Mouse (Mus musculus): ENCODE measurements around the gene Slc38a7.
A peak's percentile ranks its signal among the peaks of the same experiment; 100 is the strongest.
"Not testable (repeated sequence)": the region's sequence is repeated elsewhere in the genome, so short reads cannot be mapped to it uniquely, and the experiment has no call there.

Slc38a7 gene

GRCm38 (mm10) chr8:95807861-95808260, 45.5 kb downstream of the Slc38a7 start:
- DNase-seq (ENCODE audit: low read depth, low spot score): peak; percentile 93

DNA sequence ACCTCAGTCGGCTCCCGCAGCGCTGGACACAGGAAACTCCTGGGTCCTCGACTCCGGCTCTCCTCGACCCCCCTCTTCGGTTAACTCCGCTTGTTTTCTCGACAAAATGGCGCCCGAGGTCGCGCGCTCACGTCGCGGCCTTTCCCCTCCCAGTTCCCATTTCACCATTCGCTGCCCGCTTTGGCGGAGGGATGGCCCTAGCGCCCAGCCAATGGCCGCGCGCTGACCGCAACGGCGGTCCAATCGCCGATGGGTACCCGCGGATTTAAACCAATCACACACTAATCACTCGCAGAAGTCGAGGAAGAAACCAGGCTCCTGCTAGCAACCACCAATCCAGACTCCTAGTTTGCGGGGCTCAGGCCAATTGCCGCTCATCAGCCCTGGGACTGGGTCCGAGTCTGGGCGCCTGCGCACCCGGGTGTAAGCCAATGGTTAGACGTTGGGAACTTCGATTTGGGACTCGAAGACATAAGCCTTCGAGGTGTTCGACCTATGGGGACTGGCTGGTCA, 46.0 kb downstream of the Slc38a7 start, which contains the start of gene Cnot1:
Gene Cnot1, minus strand, starts transcription at position 134 of the 513 bp plus-strand sequence.
- peak; percentile 97 for DNase-seq (ENCODE audit: low read depth, low spot score)

DNA sequence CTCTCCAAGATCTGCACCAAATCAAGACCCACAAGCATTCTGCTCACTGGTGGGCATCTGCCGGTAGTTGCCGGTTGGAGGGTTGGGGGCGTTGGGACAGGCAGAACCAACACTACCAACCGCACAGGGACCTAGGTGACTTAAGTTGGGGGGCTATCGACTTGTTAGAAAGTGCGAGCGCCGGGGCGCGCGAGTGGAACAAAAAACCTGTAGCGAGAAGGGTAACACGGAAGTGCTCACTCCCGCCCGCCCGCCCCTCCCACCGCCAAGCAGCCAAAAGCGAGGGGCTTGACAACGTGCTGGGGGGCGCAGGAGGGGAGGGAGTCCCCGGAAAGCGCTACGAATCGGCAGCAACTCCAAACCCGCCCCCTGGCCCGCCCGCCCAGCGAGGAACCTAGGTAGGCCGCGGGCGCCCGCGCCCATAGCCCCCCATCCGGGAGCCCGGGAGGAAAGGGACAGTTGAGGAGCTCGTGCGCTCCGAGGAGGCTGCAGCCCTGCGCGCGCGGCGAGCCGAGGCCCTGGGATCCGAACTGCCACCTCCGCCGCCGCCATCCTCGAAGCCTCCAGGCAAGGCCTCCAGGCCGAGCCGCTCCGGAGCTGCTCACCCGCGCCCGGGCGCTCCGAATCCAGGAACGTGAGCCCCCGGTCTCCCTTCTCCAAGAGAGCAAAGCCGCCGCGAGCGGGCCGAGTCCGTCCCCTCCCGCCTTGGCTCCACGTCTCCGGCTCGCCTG, 46.7 kb downstream of the Slc38a7 start:
- DNase-seq (ENCODE audit: low read depth, low spot score): no peak

DNA sequence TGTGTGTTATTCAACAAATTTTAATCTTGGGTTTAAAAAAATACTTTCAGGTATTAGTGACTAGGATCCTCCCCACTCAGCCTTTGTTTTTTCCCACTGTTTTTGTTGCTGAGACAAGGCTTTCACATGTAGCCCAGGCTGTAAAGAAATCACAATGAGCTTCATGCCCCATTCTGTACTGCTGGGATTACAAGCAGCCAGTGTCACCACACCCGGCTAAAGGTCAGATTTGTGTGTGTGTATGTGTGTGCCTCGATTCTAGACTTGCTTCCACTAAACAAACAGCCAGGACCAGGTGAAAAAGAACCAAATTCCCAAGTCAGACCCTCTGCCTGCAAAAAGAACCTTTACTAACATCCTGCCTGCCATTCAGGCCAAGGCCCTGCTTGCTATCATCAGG, 47.9 kb downstream of the Slc38a7 start:
- DNase-seq (ENCODE audit: low read depth, low spot score): no peak

DNA sequence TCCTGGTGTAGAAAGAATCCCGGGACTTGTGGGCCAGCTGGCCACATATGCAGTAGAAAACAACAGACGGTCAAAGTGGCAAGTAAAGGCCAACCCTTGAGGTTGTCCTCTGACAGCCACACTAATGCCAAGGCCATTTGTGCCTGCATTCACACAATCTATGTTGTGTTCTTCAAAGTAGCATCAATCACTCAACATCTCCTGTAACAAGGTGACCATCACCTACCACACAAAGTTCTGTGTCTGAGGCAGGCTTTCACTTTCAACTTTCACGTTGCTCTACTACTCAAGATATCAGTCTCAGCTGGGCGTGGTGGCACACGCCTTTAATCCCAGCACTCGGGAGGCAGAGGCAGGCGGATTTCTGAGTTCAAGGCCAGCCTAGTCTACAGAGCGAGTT, 51.1 kb downstream of the Slc38a7 start:
- no peak for DNase-seq (ENCODE audit: low read depth, low spot score)

GRCm38 (mm10) chr8:95801476-95802064, 51.8 kb downstream of the Slc38a7 start:
- DNase-seq (ENCODE audit: low read depth, low spot score): no peak

- no peak for DNase-seq (ENCODE audit: low read depth, low spot score)
Measured at GRCm38 (mm10) chr8:95800353-95800752, 53.0 kb downstream of the Slc38a7 start.

DNA sequence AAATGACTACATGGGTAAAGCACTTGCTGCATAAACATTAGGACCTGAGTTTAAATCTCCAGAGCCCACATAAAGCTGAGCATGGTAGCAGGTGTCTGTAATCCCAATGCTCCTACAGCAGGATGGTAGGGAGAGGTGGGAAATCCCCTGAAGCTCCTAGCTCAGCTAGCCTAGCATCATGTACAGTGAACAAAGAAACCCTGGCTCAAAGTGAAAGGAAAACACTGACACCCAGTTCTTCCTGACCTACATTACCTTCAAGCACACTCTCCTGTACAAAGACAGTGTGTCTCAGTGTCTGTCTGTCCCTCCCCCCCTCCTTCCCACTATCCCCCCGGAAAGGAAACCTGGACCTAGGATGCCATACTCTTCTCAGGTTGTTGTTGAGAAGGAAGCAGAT, 53.4 kb downstream of the Slc38a7 start:
- DNase-seq (ENCODE audit: low read depth, low spot score): no peak

DNA sequence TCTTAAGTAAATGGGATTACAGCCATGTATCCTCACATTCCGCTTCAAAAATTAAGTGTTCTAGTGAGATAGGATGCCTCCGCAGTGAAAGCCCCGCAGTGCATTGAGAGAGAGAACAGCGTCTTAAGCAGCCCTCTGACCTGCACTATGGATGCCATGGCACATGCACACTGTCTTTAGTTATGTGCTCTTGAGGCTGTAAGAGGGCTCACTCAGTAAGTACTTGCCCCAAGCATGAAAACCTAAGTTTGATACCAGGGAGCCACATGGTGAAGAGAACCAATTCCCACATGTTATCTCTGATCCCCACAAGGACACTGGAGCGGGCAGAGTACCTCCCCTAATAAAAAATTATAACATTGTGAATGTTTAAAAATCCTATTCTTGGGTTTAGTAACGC, 54.2 kb downstream of the Slc38a7 start:
- DNase-seq (ENCODE audit: low read depth, low spot score): no peak

GRCm38 (mm10) chr8:95795333-95796061, 57.8 kb downstream of the Slc38a7 start:
- not testable (repeated sequence) for DNase-seq (ENCODE audit: low read depth, low spot score)
